Mouse (Mus musculus) forebrain, embryonic 16.5 days (tissue): Measurements from ENCODE around the gene Gpr15. TPM values are rescaled to one million over a fixed set of nuclear protein-coding genes. Genes with fewer than 3 reads are reported as not detected.

Source experiments
- ATAC-seq: fragments of 200-750 bp; cut with Nextera tagmentation; 2 replicates; pipeline ENCODE4 v1.8.0; 2017; ENCODE audit warnings: mild to moderate bottlenecking, moderate library complexity
- H3K27ac ChIP-seq: fragments of 300-500 bp; sonication (generic); 2 replicates; pipeline ENCODE4 v1.5.1; 2014; ENCODE audit warnings: low read length, control low read depth
- H3K27me3 ChIP-seq: fragments of 300-500 bp; sonication (generic); replicated peaks from 2 replicates; pipeline ENCODE4 v1.6.1; 2014; ENCODE audit warnings: low read length; ENCODE audit not compliant: control insufficient read depth, insufficient read depth
- H3K36me3 ChIP-seq: fragments of 300-500 bp; sonication (generic); 2 replicates; pipeline ENCODE4 v1.6.1; 2014; ENCODE audit not compliant: control insufficient read depth, insufficient read depth
- H3K4me1 ChIP-seq: fragments of 300-500 bp; sonication (generic); replicated peaks from 2 replicates; pipeline ENCODE4 v1.6.1; 2014; ENCODE audit warnings: low read length; ENCODE audit not compliant: control insufficient read depth, insufficient read depth
- H3K4me2 ChIP-seq: fragments of 300-500 bp; sonication (generic); 2 replicates; pipeline ENCODE4 v1.6.1; 2014; ENCODE audit warnings: mild to moderate bottlenecking, low read length, control low read depth
- H3K4me3 ChIP-seq: fragments of 300-500 bp; sonication (generic); replicated peaks from 2 replicates; pipeline ENCODE4 v1.5.1; 2014; ENCODE audit warnings: mild to moderate bottlenecking, low read length, control low read depth
- H3K9ac ChIP-seq: fragments of 300-500 bp; sonication (generic); replicated peaks from 2 replicates; pipeline ENCODE4 v1.6.1; 2014; ENCODE audit warnings: low read depth, low read length, control low read depth
- H3K9me3 ChIP-seq: fragments of 300-500 bp; sonication (generic); 2 replicates; pipeline ENCODE4 v1.6.1; 2016; ENCODE audit warnings: low read length; ENCODE audit not compliant: control insufficient read depth
- WGBS: fragments of 180-500 bp; shearing (Covaris S2); extraction: QIAGEN DNeasy Blood & Tissue Kit; methylation state at CpG from one replicate; pipeline ENCODE4 v1.1.7; 2014; 5-methylcytosine and 5-hydroxymethylcytosine counted together
- polyA plus RNA-seq: library from polyadenylated mRNA; unstranded; fragments of >200 nt; fragmentation: Nextera tagmentation; extraction: Ambion mirVana; gene quantifications from 2 replicates; pipeline ENCODE4 v1.2.1, GENCODE M21; 2015

Gene Gpr15
- polyA plus RNA-seq, result not detected in 2 replicates

DNA sequence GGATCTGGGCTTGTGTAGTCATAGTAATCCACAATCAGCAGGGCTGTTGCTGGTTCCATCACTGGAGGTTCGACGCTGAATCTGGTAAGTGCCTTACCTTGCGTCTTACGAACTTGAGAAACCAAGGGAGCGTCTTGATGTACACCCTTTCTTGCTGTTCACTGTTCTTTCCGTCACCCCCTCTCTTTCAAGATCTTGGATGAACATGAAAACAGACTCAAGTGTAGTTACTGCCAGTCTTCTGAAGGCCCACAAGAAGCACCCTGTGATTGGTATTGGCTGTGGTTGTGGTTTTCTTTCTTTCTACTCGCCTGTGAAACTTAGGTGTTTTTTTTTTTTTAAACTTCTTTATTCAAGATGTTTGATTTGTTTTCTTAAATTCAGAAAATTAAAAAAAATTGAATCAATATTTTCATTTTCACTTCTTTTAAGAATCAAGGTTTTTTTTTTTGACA is at the start of gene Gpr15:
TSS of gene Gpr15 (minus strand) at position 405 of the 455 bp plus-strand sequence.
- no peaks in the 10 kb centered on the region for H3K4me1 ChIP-seq
- no peak within 1 kb of the TSS for H3K4me2 ChIP-seq
- no peak within 1 kb of the TSS for H3K27ac ChIP-seq
- no peaks in the 10 kb centered on the region for H3K36me3 ChIP-seq
- H3K9me3 ChIP-seq, result no peaks in the 10 kb centered on the region
- WGBS, result 93% methylated on average over 7 of the region's 7 CpGs
- H3K9ac ChIP-seq, result no peak within 1 kb of the TSS
- H3K27me3 ChIP-seq, result no peaks in the 10 kb centered on the region
- no peak for ATAC-seq
- H3K4me3 ChIP-seq, result no peak within 1 kb of the TSS

DNA sequence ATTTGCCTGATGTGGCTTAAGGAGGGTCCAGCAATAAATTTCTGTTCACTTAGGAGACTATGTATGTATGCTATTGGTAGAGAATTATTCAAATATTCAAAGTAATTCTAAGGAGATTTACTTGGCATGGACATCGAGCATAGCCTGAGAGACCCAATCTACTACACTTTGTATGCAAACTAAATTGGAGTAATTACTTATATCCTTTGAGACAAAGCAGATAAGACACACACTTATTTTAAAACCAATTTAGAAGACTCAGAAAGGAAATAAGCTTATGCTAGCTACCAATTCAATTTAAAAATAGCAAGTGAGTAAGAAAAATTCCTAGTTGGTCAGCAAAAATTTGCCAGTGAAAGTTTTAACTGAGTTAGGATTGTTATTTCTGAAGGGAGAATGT is 44.2 kb upstream of the Gpr15 start, which contains the start of gene Olfr172:
TSS of gene Olfr172 (minus strand) at position 101 of the 400 bp plus-strand sequence.
- ATAC-seq, result no peak
- no peaks in the 10 kb centered on the region for H3K27me3 ChIP-seq
- H3K4me3 ChIP-seq, result no peak within 1 kb of the TSS
- no peak within 1 kb of the TSS for H3K9ac ChIP-seq
- WGBS, result 83% methylated on average over 1 of the region's 1 CpGs
- H3K27ac ChIP-seq, result no peak within 1 kb of the TSS
- no peaks in the 10 kb centered on the region for H3K4me1 ChIP-seq
- H3K4me2 ChIP-seq, result no peak within 1 kb of the TSS
- H3K36me3 ChIP-seq, result no peaks in the 10 kb centered on the region
- H3K9me3 ChIP-seq, result no peaks in the 10 kb centered on the region

DNA sequence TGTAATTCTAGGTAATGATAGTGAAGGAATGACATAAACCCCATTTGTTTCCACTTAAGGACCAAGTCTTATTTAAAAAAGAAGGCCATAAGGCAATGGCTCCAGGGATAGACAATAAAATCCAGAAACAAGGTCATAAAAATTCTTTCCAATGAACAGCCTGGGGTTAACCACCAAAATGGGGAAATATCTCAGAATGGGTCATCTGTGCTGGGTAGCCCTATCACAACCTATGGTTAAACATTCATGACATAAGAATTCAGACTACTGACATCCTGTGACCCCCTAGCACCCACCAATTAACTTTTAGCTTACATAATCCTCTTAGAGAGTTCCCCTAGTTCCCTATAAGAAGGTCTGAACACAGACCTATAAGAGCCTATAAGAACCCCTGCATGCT is 37.3 kb upstream of the Gpr15 start:
- no peaks in the 10 kb centered on the region for H3K36me3 ChIP-seq
- H3K27ac ChIP-seq, result no peak overlapping the region
- no peak overlapping the region for H3K4me3 ChIP-seq
- no peak overlapping the region for H3K4me2 ChIP-seq
- no peak overlapping the region for H3K9ac ChIP-seq
- no peak for ATAC-seq
- no peaks in the 10 kb centered on the region for H3K9me3 ChIP-seq
- no peaks in the 10 kb centered on the region for H3K27me3 ChIP-seq
- H3K4me1 ChIP-seq, result no peaks in the 10 kb centered on the region

DNA sequence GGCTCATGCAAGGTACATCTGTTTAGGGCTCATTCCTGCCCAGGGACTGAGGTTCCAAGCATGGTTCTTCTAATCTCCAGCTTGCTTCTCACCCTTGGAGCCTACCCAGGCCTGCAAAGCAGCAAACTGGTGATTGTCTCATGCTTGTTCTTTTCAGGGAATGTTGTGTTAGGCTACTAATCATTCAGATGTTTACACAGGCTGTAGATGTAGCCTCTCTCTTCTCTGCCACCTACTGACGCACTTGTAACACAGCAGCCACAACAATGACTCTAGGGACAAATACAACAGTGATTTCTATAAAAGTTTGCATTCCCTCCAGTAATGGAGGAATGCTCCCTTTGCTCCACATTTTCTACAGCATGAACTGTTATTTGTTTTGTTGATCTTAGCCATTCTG is 32.4 kb upstream of the Gpr15 start:
- Histone ChIP-seq H3K4me1 (no peaks in the 10 kb centered on the region), H3K9ac (no peak overlapping the region), H3K4me2 (no peak overlapping the region), H3K27me3 (no peaks in the 10 kb centered on the region), H3K4me3 (no peak overlapping the region), H3K27ac (no peak overlapping the region), H3K36me3 (no peaks in the 10 kb centered on the region), H3K9me3 (no peaks in the 10 kb centered on the region)
- no peak for ATAC-seq
- WGBS, result 14% methylated on average over 1 of the region's 1 CpGs

DNA sequence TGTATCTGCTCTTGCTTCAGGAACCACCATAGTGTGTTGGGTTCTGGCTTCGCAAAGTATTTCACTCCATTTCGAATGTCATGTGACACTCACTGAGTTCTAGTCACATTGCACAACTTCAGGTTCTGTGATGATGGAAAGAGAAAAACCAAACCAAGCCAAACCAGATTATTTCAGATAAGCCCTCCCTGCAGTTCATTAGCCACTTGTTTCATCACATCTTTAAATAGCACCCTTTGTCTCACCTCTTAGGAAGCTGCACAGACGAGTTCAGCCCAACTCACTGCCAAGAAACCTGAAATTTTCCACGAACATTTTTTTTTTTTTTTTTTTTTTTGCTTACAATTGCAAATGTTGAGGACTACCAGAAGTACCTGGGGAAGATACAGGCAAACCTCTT is 27.8 kb upstream of the Gpr15 start:
- H3K27ac ChIP-seq, result no peak overlapping the region
- no peaks in the 10 kb centered on the region for H3K9me3 ChIP-seq
- no peak for ATAC-seq
- H3K9ac ChIP-seq, result no peak overlapping the region
- H3K4me2 ChIP-seq, result no peak overlapping the region
- H3K4me1 ChIP-seq, result no peaks in the 10 kb centered on the region
- no peaks in the 10 kb centered on the region for H3K36me3 ChIP-seq
- H3K27me3 ChIP-seq, result no peaks in the 10 kb centered on the region
- WGBS, result 71% methylated on average over 4 of the region's 4 CpGs
- no peak overlapping the region for H3K4me3 ChIP-seq

DNA sequence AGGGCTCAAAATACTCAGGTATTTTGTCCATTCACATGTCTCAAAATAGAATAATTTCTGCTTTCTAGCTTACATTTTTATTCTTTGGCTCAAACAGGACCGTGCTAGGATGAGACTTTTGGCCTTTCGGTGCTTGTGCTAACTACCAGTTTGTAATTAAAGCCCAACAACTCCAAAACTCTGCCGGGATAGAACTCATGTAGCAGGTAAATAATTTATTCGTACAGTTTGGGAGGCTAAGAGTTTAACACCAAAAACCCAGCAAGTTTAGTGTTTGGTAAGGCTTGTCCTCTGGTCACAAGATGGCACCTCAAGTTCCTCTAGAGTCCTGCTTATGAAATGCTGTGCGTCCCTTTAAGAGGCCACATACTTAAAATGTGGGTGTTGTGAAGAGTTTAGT is 21.9 kb upstream of the Gpr15 start:
- H3K4me1 ChIP-seq, result no peaks in the 10 kb centered on the region
- H3K4me2 ChIP-seq, result no peak overlapping the region
- H3K36me3 ChIP-seq, result no peaks in the 10 kb centered on the region
- no peaks in the 10 kb centered on the region for H3K27me3 ChIP-seq
- no peak for ATAC-seq
- H3K9ac ChIP-seq, result no peak overlapping the region
- no peaks in the 10 kb centered on the region for H3K9me3 ChIP-seq
- H3K27ac ChIP-seq, result no peak overlapping the region
- H3K4me3 ChIP-seq, result no peak overlapping the region
- 98% methylated on average over 5 of the region's 5 CpGs for WGBS

DNA sequence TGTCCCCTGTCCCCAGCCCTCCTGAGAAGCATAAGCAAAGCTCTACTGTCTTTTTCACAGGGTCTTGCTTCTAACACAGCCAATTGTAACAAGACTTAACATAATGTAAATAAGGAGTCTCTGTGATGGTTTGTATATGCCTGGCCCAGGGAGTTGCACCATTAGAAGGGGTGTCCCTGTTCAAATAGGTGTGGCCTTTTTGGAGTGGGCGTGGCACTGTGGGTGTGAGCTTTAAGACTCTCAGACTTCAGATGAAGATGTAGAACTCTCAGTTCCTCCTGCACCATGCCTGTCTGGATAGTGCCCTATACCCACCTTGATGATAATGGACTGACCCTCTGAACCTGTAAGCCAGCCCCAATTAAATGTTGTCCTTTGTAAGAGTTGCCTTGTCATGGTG is 19.9 kb upstream of the Gpr15 start:
- Histone ChIP-seq H3K9me3 (no peaks in the 10 kb centered on the region), H3K27me3 (no peaks in the 10 kb centered on the region), H3K9ac (no peak overlapping the region), H3K36me3 (peaks cover 4% of the 10 kb centered on the region; the same call in 1 of the 2 replicates), H3K4me3 (no peak overlapping the region), H3K4me1 (no peaks in the 10 kb centered on the region), H3K4me2 (no peak overlapping the region), H3K27ac (no peak overlapping the region)
- no peak for ATAC-seq
- 93% methylated on average over 1 of the region's 1 CpGs for WGBS

DNA sequence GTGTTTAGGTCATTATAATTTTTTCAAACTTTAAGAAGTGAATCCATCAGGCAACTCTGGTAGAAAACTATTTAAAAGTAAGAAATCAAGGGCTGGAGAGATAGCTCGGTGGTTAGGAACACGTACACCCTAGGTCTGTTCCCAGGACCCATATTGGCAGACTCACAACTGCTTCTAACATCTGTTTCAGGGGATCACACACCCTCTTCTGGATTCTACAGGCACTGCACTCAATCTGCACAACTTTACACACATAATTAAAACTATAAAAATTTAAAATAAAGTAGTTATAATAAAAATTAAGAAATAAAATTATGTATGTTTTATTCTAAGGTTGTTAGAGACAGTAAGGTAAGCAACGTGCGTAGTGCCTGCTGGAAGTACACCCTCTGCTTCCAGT is 19.3 kb upstream of the Gpr15 start:
- Histone ChIP-seq H3K9me3 (no peaks in the 10 kb centered on the region), H3K9ac (no peak overlapping the region), H3K36me3 (peaks cover 7% of the 10 kb centered on the region), H3K4me3 (no peak overlapping the region), H3K27ac (no peak overlapping the region), H3K27me3 (no peaks in the 10 kb centered on the region), H3K4me1 (no peaks in the 10 kb centered on the region), H3K4me2 (no peak overlapping the region)
- WGBS, result 86% methylated on average over 4 of the region's 4 CpGs
- ATAC-seq, result no peak

DNA sequence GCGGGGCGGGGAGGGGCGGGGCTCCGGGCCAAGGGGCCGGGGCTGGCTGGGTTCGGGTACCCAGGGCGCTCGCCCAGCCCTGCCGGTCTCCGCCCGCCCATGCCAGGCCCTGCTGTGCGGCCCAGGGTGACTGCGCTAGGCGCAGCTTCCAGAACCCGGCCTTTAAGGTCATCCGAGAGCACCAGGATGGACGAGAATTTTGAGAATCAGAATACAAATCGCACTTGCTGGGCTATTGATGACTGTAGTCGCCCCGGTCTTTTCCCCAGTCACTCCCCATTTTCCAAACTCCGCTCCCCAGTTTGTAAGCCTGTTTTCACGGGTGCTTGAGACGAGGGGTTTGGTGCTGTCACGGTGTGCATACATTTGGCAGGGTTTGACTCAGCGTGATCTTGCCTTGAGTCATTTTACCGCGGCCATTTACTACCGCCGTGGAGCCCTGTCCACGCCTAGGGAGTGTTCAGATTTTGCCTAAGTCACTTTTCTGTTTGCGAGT is 9.4 kb upstream of the Gpr15 start:
- peak overlapping the region; percentile 81 for H3K27ac ChIP-seq
- H3K4me1 ChIP-seq, result peaks cover 6% of the 10 kb centered on the region
- H3K4me2 ChIP-seq, result peak overlapping the region; percentile 87
- H3K27me3 ChIP-seq, result no peaks in the 10 kb centered on the region
- peak overlapping the region; percentile 89 for H3K9ac ChIP-seq
- peak overlapping the region; percentile 89 for H3K4me3 ChIP-seq
- peak; percentile 87 for ATAC-seq
- WGBS, result 0% methylated on average over 28 of the region's 31 CpGs
- H3K36me3 ChIP-seq, result peaks cover 16% of the 10 kb centered on the region
- no peaks in the 10 kb centered on the region for H3K9me3 ChIP-seq
